Mouse (Mus musculus) spleen, adult 10 weeks (tissue): ENCODE results near the gene Tmem209. TPM values are rescaled to one million over a fixed set of nuclear protein-coding genes. Genes with fewer than 3 reads are reported as not detected.

ENCODE experiments used
- polyA plus RNA-seq: library from polyadenylated mRNA; stranded (reverse); fragments of 350-450 nt; fragmentation: Illumina TruSeq; extraction: RNeasy Lipid Tissue Mini Kit (QIAGEN cat#74804); gene quantifications from one replicate; pipeline ENCODE4 v1.2.3, GENCODE M21; 2015; ENCODE audit warnings: low replicate concordance; ENCODE audit not compliant: insufficient read depth

The Tmem209 gene
- polyA plus RNA-seq, result 46.8 TPM

GRCm38 (mm10) chr6:30509265-30510239 is at the start of gene Tmem209, which contains the start of gene Ssmem1:
TSS of gene Tmem209 (minus strand) at chr6:30509783.
TSS of gene Ssmem1 (plus strand) at chr6:30509849.

GRCm38 (mm10) chr6:30541009-30541799 is 31.6 kb upstream of the Tmem209 start, which contains the start of gene Cpa2:
TSS of gene Cpa2 (plus strand) at chr6:30541582.

Other genes starting within 250 kb of the Tmem209 start
- gene Ube2h, start 205.2 kb downstream of the Tmem209 start, polyA plus RNA-seq, result 80.4 TPM
- gene Zc3hc1, start 118.8 kb downstream of the Tmem209 start, polyA plus RNA-seq, result 20.9 TPM
- 23.8 TPM for gene Klhdc10, start 107.9 kb downstream of the Tmem209 start, polyA plus RNA-seq
- gene Ssmem1, start 66 bp upstream of the Tmem209 start, polyA plus RNA-seq, result not detected
- 2.9 TPM for gene Cpa2, start 31.8 kb upstream of the Tmem209 start, polyA plus RNA-seq
- not detected for gene Cpa4, start 58.6 kb upstream of the Tmem209 start, polyA plus RNA-seq
- gene Cpa5, start 101.2 kb upstream of the Tmem209 start, polyA plus RNA-seq, result not detected
- 6.3 TPM for gene Cpa1, start 129.4 kb upstream of the Tmem209 start, polyA plus RNA-seq
- 10.2 TPM for gene Cep41, start 184.0 kb upstream of the Tmem209 start, polyA plus RNA-seq
- gene Mest, start 213.8 kb upstream of the Tmem209 start, polyA plus RNA-seq, result 3.5 TPM